Mouse (Mus musculus): ENCODE measurements at regions not wholly inside any gene's neighbourhood (a gene's known extent, or its start where the extent isn't known, plus 50 kb on each side); places are given as distances from the start of the nearest gene placed in this dataset.

DNA sequence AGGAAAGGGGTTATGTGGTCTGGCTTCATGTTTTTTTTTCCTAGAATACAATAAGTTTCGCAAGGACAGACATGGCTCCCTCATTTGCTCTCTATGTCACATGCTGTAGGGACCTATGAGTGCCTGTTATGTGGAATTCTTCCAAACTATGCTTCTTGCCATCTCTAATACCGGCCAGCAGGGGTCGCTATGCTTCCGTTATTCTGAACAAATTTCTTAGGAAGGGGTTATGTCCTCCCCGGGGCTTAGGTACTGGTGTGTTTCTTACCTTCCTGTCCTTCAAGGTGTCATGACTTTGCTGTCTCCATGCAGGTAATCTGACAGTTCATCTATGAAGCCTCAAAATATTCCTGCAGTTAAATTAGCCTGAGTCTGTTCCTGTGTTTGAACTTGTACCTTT is 68.1 kb upstream of the Gm7361 start:
- TF ChIP-seq CTCF (IDR thresholded peaks at IDR 0.05; ENCODE audit: low read depth): peak; percentile 38
- no peak for TF ChIP-seq EP300 (IDR thresholded peaks at IDR 0.05; ENCODE audit: low read depth)

Data from heart, postnatal 0 days (tissue).